Mouse (Mus musculus): ENCODE measurements around the gene Schip1. TPM values are rescaled to one million over a fixed set of nuclear protein-coding genes. Genes with fewer than 3 reads are reported as not detected.

The Schip1 gene
- polyA plus RNA-seq, 1 experiment from 2014 or later: 68.8 TPM

DNA sequence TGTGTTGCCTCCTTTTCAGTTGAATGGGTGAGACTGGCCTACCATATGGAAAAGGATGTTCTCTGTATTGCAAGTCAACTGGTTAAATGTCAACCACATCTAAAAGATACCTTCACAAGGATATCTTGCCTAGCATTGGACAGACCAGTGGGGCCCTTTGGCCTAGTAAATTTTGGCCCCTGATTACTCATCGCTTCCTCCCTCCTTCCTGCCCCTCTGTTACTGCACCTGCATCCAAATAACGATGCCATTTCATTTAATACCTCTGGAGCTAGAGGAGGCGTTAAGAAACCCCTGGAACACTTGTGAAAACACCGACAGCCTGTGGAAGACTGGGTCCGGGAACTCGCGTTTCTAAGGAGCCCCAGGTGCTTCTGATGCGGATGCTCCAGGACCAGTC, 453.4 kb downstream of the Schip1 start:
- no peaks in the 10 kb centered on the region for H3K9me3 ChIP-seq (replicated peaks; ENCODE audit: control insufficient read depth, low read length)
- H3K4me2 ChIP-seq: no peak overlapping the region
- no peaks in the 10 kb centered on the region for H3K27me3 ChIP-seq (ENCODE audit: control insufficient read depth, insufficient read depth, low read length)
- no peak for ATAC-seq (replicated peaks; ENCODE audit: insufficient number of reproducible peaks, low FRiP score, low TSS enrichment)
- no peaks in the 10 kb centered on the region for H3K36me3 ChIP-seq (ENCODE audit: control insufficient read depth, insufficient read depth, low read length)
- H3K9ac ChIP-seq (ENCODE audit: low read depth, low read length): no peak overlapping the region
- 88% methylated on average over 8 of the region's 8 CpGs for WGBS (ENCODE audit: insufficient replicate concordance)
- peaks cover 9% of the 10 kb centered on the region; the same call in 1 of the 2 replicates for H3K4me1 ChIP-seq (ENCODE audit: control insufficient read depth, insufficient read depth, low read length)
- no peak overlapping the region for H3K4me3 ChIP-seq (ENCODE audit: low read depth, low read length)
- H3K27ac ChIP-seq (ENCODE audit: low read depth, low read length): no peak overlapping the region

DNA sequence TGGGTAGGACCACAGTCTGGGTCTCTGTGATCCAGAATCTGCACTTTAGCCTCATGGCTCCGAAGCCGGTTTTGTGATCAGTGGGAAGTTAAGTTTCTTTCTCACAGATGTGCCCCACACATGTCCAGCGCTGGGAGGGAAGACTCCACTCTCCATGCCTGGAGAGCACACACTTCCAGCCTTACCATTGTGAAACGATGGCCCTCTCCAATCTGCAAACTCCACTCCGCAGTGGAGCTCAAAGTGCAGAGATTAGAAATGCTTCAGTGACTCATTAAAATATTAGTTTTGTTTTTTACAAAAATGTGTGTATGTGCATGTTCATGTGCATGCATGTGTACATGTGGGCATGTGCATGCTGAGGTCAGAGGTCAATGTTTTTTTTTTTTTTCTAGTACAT, 454.0 kb downstream of the Schip1 start:
- Histone ChIP-seq H3K4me2 (no peak overlapping the region), H3K9ac (ENCODE audit: low read depth, low read length) (no peak overlapping the region), H3K9me3 (replicated peaks; ENCODE audit: control insufficient read depth, low read length) (no peaks in the 10 kb centered on the region), H3K4me1 (ENCODE audit: control insufficient read depth, insufficient read depth, low read length) (peaks cover 7% of the 10 kb centered on the region; the same call in 1 of the 2 replicates), H3K4me3 (ENCODE audit: low read depth, low read length) (no peak overlapping the region), H3K36me3 (ENCODE audit: control insufficient read depth, insufficient read depth, low read length) (no peaks in the 10 kb centered on the region), H3K27me3 (ENCODE audit: control insufficient read depth, insufficient read depth, low read length) (no peaks in the 10 kb centered on the region), H3K27ac (ENCODE audit: low read depth, low read length) (no peak overlapping the region)
- WGBS (ENCODE audit: insufficient replicate concordance): 91% methylated on average over 5 of the region's 5 CpGs
- no peak for ATAC-seq (replicated peaks; ENCODE audit: insufficient number of reproducible peaks, low FRiP score, low TSS enrichment)

DNA sequence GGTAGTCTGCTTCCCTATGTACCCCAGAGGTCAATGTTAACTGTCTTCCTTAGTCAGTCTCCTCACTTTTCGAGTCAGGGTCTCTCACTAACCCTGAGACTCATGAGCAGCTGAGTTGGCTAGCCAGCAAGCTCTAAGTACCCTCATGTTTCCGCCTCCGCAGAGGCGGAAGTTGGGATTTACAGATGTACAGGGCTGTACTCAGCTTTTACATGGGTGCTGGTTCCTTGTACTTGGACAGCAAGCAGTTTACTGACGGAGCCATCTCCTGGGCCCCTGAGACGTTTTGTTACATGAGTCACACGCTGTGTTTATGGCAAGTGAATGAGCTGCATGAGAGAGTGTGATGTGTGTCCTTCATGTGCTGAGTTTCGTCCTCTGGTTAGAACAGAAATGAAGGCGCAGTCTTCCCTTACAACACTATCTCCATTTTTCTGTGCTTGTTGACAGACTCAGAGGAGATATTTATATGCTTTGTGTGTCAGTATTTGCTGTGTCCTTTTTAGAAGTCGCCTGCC, 460.8 kb downstream of the Schip1 start:
- no peaks in the 10 kb centered on the region for H3K9me3 ChIP-seq (replicated peaks; ENCODE audit: control insufficient read depth, low read length)
- ATAC-seq (replicated peaks; ENCODE audit: insufficient number of reproducible peaks, low FRiP score, low TSS enrichment): no peak
- whole genome bisulfite sequencing (ENCODE audit: insufficient replicate concordance): 81% methylated on average over 10 of the region's 10 CpGs

DNA sequence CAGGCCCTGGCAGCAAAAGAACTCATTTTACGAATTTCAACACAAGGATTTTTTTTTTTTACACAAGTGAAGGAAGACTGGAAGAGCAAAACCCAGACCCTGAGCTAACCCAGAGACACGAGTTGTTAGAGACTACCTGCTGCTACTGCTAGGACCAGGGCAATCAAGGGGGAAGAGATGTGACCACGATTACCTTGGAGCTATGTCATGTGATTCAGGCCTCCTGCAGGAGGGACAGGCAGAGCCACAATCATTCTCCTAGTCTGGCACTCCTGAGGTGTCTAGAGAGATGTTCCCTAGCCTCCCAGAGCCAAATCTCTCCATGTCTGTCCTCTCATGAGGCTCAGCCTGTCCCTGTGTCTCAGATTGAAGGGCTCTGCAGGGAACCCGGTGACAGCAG, 461.8 kb downstream of the Schip1 start:
- H3K36me3 ChIP-seq (ENCODE audit: control insufficient read depth, insufficient read depth, low read length): no peaks in the 10 kb centered on the region
- ATAC-seq (replicated peaks; ENCODE audit: insufficient number of reproducible peaks, low FRiP score, low TSS enrichment): no peak
- H3K27me3 ChIP-seq (ENCODE audit: control insufficient read depth, insufficient read depth, low read length): no peaks in the 10 kb centered on the region
- H3K9me3 ChIP-seq (replicated peaks; ENCODE audit: control insufficient read depth, low read length): no peaks in the 10 kb centered on the region
- H3K4me2 ChIP-seq: no peak overlapping the region
- H3K4me1 ChIP-seq (ENCODE audit: control insufficient read depth, insufficient read depth, low read length): peaks cover 15% of the 10 kb centered on the region
- H3K9ac ChIP-seq (ENCODE audit: low read depth, low read length): 0 out of 2 replicates have a peak overlapping the region, but pooled peaks have one; percentile 49
- H3K27ac ChIP-seq (ENCODE audit: low read depth, low read length): 0 out of 2 replicates have a peak overlapping the region, but pooled peaks have one; percentile 4
- no peak overlapping the region for H3K4me3 ChIP-seq (ENCODE audit: low read depth, low read length)
- WGBS (ENCODE audit: insufficient replicate concordance): 28% methylated on average over 4 of the region's 4 CpGs

More for the DNA sequence above, 460.8 kb downstream of the Schip1 start:
- Histone ChIP-seq H3K36me3 (ENCODE audit: control insufficient read depth, insufficient read depth, low read length) (no peaks in the 10 kb centered on the region), H3K9ac (ENCODE audit: low read depth, low read length) (no peak overlapping the region), H3K27ac (ENCODE audit: low read depth, low read length) (no peak overlapping the region), H3K4me1 (ENCODE audit: control insufficient read depth, insufficient read depth, low read length) (peaks cover 15% of the 10 kb centered on the region), H3K27me3 (ENCODE audit: control insufficient read depth, insufficient read depth, low read length) (no peaks in the 10 kb centered on the region), H3K4me3 (ENCODE audit: low read depth, low read length) (no peak overlapping the region), H3K4me2 (no peak overlapping the region)

DNA sequence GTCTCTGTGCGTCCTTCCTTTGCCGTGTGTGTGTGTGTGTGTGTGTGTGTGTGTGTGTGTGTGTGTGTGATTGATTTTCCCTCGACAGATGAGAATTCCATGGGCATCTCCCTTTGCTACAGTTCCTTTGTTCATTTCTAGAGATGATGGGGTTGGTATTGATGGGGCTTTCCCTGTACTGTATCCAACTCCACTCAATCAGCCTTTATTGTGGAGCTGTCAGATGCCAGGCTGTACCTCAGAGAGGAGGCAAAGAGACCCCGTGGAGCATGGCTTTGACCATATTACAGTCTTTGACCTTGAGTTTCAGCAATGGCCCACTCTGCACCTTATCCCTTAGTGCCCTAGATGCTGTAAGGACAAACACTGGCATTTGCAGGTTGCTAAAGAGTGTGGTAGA, 462.6 kb downstream of the Schip1 start:
- peaks cover 18% of the 10 kb centered on the region for H3K4me1 ChIP-seq (ENCODE audit: control insufficient read depth, insufficient read depth, low read length)
- H3K9ac ChIP-seq (ENCODE audit: low read depth, low read length): no peak overlapping the region
- no peaks in the 10 kb centered on the region for H3K9me3 ChIP-seq (replicated peaks; ENCODE audit: control insufficient read depth, low read length)
- ATAC-seq (replicated peaks; ENCODE audit: insufficient number of reproducible peaks, low FRiP score, low TSS enrichment): no peak
- no peaks in the 10 kb centered on the region for H3K36me3 ChIP-seq (ENCODE audit: control insufficient read depth, insufficient read depth, low read length)
- H3K27me3 ChIP-seq (ENCODE audit: control insufficient read depth, insufficient read depth, low read length): no peaks in the 10 kb centered on the region
- H3K27ac ChIP-seq (ENCODE audit: low read depth, low read length): no peak overlapping the region
- WGBS (ENCODE audit: insufficient replicate concordance): 64% methylated on average over 4 of the region's 4 CpGs
- no peak overlapping the region for H3K4me3 ChIP-seq (ENCODE audit: low read depth, low read length)
- no peak overlapping the region for H3K4me2 ChIP-seq

DNA sequence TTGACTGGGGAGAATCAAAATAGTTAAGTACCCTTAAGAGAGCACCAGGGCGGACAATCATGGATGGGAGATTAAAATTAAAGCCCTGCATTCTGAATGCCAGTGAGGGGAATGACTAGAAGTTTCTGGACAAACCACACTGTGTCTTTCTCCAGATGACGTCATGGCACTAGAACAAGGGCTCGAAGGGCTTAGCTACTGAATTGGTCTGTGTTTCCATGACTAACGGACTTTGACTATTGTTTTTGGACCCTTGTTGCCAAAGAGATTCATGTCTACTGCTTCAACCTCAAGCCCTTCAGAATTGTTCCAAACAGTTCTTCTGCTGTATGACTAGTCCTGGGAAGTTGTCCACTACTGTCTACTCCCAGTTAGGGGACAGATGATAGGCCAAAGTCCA, 467.3 kb downstream of the Schip1 start:
- H3K4me3 ChIP-seq (ENCODE audit: low read depth, low read length): no peak overlapping the region
- no peak for ATAC-seq (replicated peaks; ENCODE audit: insufficient number of reproducible peaks, low FRiP score, low TSS enrichment)
- 81% methylated on average over 4 of the region's 4 CpGs for WGBS (ENCODE audit: insufficient replicate concordance)

DNA sequence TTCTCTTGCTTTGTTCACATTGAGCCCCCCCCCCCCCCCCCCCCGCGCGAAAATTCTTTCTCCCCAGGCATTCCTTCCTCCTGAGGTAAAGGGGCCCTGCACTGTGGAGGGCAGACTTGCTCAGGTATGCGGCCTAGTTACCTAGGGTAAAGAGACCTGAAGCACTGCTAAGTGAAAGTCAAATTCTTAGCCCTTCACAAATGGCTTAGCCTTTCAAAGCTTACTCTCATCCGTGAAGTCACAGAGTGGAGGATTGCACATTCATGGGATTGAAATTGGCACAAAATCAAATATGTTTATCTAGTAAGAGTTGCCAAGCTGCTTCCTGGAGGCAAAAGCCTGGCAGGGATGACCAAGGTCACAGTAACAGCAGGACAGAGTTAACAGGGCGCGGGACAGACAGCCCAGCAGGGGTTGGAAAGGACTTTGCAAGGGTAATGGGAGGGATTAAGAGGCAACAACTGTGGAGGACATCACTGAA, 470.0 kb downstream of the Schip1 start:
- WGBS (ENCODE audit: insufficient replicate concordance): 19% methylated on average over 5 of the region's 7 CpGs
- H3K4me3 ChIP-seq (ENCODE audit: low read depth, low read length): no peak overlapping the region
- peak overlapping the region; percentile 75 for H3K27ac ChIP-seq (ENCODE audit: low read depth, low read length)
- no peak overlapping the region for H3K4me2 ChIP-seq
- ATAC-seq (replicated peaks; ENCODE audit: insufficient number of reproducible peaks, low FRiP score, low TSS enrichment): peak; percentile 47; the same call in 1 of the 2 replicates
- H3K9me3 ChIP-seq (replicated peaks; ENCODE audit: control insufficient read depth, low read length): no peaks in the 10 kb centered on the region
- H3K9ac ChIP-seq (ENCODE audit: low read depth, low read length): peak overlapping the region; percentile 46; the same call in 1 of the 2 replicates
- no peaks in the 10 kb centered on the region for H3K27me3 ChIP-seq (ENCODE audit: control insufficient read depth, insufficient read depth, low read length)
- no peaks in the 10 kb centered on the region for H3K36me3 ChIP-seq (ENCODE audit: control insufficient read depth, insufficient read depth, low read length)
- peaks cover 24% of the 10 kb centered on the region for H3K4me1 ChIP-seq (ENCODE audit: control insufficient read depth, insufficient read depth, low read length)

More for the DNA sequence above, 467.3 kb downstream of the Schip1 start:
- Histone ChIP-seq H3K27me3 (ENCODE audit: control insufficient read depth, insufficient read depth, low read length) (no peaks in the 10 kb centered on the region), H3K9ac (ENCODE audit: low read depth, low read length) (no peak overlapping the region), H3K9me3 (replicated peaks; ENCODE audit: control insufficient read depth, low read length) (no peaks in the 10 kb centered on the region), H3K4me2 (no peak overlapping the region), H3K36me3 (ENCODE audit: control insufficient read depth, insufficient read depth, low read length) (no peaks in the 10 kb centered on the region), H3K4me1 (ENCODE audit: control insufficient read depth, insufficient read depth, low read length) (peaks cover 23% of the 10 kb centered on the region), H3K27ac (ENCODE audit: low read depth, low read length) (no peak overlapping the region)

DNA sequence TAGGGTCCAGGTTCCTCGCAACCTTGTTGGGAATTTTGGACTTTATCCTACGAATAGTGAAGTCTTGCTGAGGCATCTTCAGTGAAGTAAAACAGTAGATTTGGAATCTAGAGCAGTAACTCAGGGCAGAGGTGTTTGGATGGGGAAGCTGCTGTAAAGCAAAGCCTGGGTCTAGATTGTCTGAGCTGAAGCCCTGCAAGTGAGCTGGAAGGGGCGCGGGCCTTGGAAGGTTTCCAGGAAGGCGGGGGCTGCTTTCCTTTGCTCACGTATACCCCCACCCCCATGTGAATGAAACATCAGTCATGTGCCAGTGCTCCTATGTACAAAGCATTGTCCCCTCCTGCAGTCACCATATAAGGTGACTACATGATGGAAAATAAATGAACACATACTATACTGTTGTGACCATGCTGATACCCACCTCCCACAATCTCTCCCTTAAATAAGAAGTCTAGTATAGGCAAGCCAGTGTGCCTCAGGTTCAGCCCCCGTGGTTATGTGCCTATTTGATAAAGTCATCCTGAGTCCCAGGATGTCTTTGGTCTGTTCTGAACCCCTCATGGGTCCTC, 470.6 kb downstream of the Schip1 start:
- no peak overlapping the region for H3K9ac ChIP-seq (ENCODE audit: low read depth, low read length)
- WGBS (ENCODE audit: insufficient replicate concordance): 69% methylated on average over 7 of the region's 7 CpGs
- ATAC-seq (replicated peaks; ENCODE audit: insufficient number of reproducible peaks, low FRiP score, low TSS enrichment): peak; percentile 36; the same call in 1 of the 2 replicates
- H3K36me3 ChIP-seq (ENCODE audit: control insufficient read depth, insufficient read depth, low read length): no peaks in the 10 kb centered on the region
- H3K4me3 ChIP-seq (ENCODE audit: low read depth, low read length): no peak overlapping the region
- peak overlapping the region; percentile 75 for H3K27ac ChIP-seq (ENCODE audit: low read depth, low read length)
- H3K4me2 ChIP-seq: no peak overlapping the region
- no peaks in the 10 kb centered on the region for H3K9me3 ChIP-seq (replicated peaks; ENCODE audit: control insufficient read depth, low read length)
- H3K27me3 ChIP-seq (ENCODE audit: control insufficient read depth, insufficient read depth, low read length): no peaks in the 10 kb centered on the region
- peaks cover 27% of the 10 kb centered on the region for H3K4me1 ChIP-seq (ENCODE audit: control insufficient read depth, insufficient read depth, low read length)

DNA sequence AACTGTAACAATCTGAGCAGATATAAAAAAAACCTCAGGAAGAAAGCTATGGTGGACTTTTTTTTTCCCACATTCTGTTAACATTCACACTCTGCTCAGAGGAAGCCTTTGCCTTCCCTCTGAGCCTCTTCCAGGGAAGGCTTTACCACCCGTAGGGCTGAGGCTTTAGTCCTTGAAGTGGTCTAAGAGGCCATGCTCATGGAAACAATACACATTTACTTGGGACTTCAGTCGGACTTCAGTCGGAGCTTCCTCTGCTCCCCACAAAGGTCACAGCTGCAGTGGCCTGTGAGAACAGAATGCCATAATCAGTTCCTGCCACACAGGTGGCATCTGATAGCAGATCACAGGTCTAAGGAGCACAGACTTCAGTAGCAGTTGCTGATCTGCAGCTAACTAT, 471.5 kb downstream of the Schip1 start:
- H3K9me3 ChIP-seq (replicated peaks; ENCODE audit: control insufficient read depth, low read length): no peaks in the 10 kb centered on the region
- no peak overlapping the region for H3K27ac ChIP-seq (ENCODE audit: low read depth, low read length)
- 59% methylated on average over 3 of the region's 3 CpGs for WGBS (ENCODE audit: insufficient replicate concordance)
- no peak overlapping the region for H3K9ac ChIP-seq (ENCODE audit: low read depth, low read length)
- peaks cover 27% of the 10 kb centered on the region for H3K4me1 ChIP-seq (ENCODE audit: control insufficient read depth, insufficient read depth, low read length)
- H3K4me3 ChIP-seq (ENCODE audit: low read depth, low read length): no peak overlapping the region
- no peak overlapping the region for H3K4me2 ChIP-seq
- H3K36me3 ChIP-seq (ENCODE audit: control insufficient read depth, insufficient read depth, low read length): no peaks in the 10 kb centered on the region
- no peaks in the 10 kb centered on the region for H3K27me3 ChIP-seq (ENCODE audit: control insufficient read depth, insufficient read depth, low read length)
- no peak for ATAC-seq (replicated peaks; ENCODE audit: insufficient number of reproducible peaks, low FRiP score, low TSS enrichment)
